Mouse (Mus musculus): ENCODE measurements around the gene Cnot10.
A peak's percentile ranks its signal among the peaks of the same experiment; 100 is the strongest.

Gene Cnot10

DNA sequence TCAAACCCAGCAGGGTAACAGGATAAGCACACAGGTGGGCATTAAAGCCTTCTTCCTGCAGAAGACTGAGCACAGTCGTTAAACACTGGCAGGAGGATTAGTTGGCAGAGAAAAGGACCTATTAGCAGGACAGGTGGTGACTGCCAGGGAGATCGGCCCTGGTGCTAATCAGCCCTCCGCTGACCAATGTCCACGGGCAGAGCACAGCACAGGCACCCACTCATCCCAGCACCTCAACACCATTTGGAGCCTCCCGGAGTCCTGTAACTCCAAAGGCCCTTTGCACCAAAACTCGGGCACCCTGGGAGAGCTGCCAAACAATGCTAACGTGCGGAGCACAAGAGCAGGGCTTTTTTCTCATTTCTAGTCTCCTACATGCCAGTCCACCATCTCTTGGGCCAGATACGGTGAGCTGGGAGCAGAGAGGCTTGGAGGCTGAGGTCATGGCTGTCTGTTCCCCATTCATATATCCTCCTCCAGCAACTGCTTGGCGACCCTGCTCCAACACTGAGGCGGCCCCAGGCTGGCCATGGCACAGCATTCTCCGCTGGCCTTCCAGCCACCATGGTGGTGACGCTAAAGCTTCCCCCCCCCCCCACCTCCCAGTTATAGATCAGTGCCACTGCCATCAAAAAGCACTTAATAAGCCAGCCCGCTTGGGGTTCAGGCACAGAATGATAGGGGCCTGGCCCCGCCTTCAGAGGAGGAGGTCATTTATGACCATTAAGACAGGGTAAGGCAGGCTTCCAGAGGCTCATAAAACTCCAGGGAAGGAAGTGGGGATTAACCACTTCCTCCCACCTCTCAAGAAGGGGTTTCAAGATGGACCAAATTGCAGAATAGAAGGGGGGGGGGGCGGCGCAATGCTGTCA lies 95.9 kb downstream of the Cnot10 start:
- no peak for DNase-seq

DNA sequence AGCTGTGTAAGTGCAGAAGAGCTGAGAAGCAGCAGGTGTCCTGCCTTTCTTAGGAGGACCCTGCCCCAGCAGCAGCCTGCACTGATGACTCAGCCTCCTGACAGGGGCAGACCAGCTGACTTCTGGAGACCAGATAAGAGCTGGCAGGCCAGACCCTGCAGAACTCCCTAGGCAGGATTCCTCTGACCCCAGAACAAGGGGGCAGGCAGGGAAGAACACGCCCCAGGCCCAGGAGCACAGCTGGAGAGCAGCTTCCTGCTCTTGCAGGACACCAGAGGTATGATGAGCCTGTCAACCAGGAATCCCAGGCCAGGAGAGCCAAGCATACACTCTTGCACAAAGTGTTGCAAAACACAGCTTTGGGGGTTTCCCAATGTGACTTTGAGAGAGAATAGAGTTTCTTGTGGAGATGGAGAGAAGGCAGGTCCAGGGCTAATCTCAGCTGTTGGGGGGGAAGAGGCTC lies 98.7 kb downstream of the Cnot10 start:
- DNase-seq, result peak; percentile 97

DNA sequence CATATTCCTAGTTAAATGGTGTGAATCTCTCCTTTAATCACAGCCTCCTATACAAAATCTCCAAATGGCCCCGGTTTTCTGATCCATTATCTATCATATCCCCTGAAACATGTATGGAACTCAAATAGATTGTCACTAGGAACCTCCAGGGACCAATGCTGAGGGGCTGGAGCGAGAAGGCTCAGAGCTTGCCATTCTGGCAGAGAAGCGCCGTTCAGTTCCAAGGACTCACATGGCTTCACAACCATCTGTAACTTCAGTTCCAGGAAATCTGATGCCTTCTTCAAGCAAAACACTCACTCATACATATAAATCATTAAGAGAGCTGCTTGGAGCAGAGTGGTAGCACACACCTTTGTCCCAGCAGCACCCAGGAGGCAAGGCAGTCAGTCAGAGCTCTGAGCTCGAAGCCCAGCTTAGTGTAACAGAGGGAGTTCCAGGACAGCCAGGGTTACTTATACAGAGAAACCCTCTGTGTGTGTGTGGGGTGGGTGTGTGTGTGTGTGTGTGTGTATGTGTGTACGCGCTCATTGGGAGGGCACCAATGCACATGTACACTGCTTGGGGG lies 100.9 kb downstream of the Cnot10 start:
- DNase-seq, result no peak

DNA sequence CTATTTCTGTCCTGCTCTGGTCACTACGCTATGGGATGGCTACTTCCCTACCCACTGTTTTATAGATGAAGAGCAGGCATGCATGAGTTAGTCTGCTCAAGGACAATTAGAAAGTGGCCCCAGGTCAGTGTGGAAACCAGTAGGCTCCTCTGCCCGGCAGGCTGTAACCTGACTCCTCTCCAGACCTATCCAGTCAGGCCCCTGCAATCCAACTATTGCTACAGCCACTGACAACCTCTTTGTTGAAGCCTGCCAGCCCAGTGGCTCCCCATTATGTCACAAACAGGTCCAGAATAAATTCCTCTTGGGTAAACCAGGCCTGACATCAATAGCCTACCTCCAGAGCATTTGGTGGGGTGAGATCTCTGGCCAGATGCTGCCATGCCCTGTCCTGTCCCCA lies 103.4 kb downstream of the Cnot10 start:
- no peak for DNase-seq

Measured in heart, adult 11 months (tissue).